Mouse (Mus musculus) ES-Bruce4 (cell line): ENCODE results near the gene Gm10118.

ENCODE experiments used
- CTCF ChIP-seq: IDR thresholded peaks from one replicate; pipeline ENCODE4 v1.8.1; 2011; ENCODE audit warnings: low read depth, low read length
- EP300 ChIP-seq: IDR thresholded peaks from 2 replicates; pipeline ENCODE4 v1.6.1; 2011; ENCODE audit warnings: low read depth, low read length; ENCODE audit not compliant: insufficient read depth
- POLR2A ChIP-seq: IDR thresholded peaks from one replicate; pipeline ENCODE4 v1.8.1; 2011; ENCODE audit warnings: low read length; ENCODE audit not compliant: insufficient read depth

GRCm38 (mm10) chr10:63933946-63934345 lies 6.7 kb upstream of the Gm10118 start:
- TF ChIP-seq EP300 (no peak), CTCF (no peak), POLR2A (no peak)
